Mouse (Mus musculus): ENCODE results near the gene D130043K22Rik. TPM values are rescaled to one million over a fixed set of nuclear protein-coding genes. Genes with fewer than 3 reads are reported as not detected.

D130043K22Rik gene
- polyA plus RNA-seq, 1 experiment from 2014 or later = 0.13 TPM

- Histone ChIP-seq H3K4me2 (no peak overlapping the region), H3K4me1 (replicated peaks) (no peaks in the 10 kb centered on the region; the same call in 1 of the 2 replicates), H3K4me3 (replicated peaks) (no peak overlapping the region), H3K9ac (no peak overlapping the region), H3K27me3 (no peaks in the 10 kb centered on the region), H3K36me3 (replicated peaks) (no peaks in the 10 kb centered on the region), H3K27ac (replicated peaks) (no peak overlapping the region), H3K9me3 (replicated peaks) (no peaks in the 10 kb centered on the region)
- WGBS (ENCODE audit: insufficient replicate concordance) = 58% methylated on average over 9 of the region's 9 CpGs
- no peak for ATAC-seq (ENCODE audit: insufficient read depth)
Observed at GRCm38 (mm10) chr13:24866430-24867402, 21.8 kb downstream of the D130043K22Rik start.

GRCm38 (mm10) chr13:24867789-24868188 is 22.9 kb downstream of the D130043K22Rik start:
- WGBS (ENCODE audit: insufficient replicate concordance) = 76% methylated on average over 10 of the region's 10 CpGs
- Histone ChIP-seq H3K4me1 (replicated peaks) (no peaks in the 10 kb centered on the region; the same call in 1 of the 2 replicates), H3K4me3 (replicated peaks) (no peak overlapping the region), H3K9me3 (replicated peaks) (no peaks in the 10 kb centered on the region), H3K27me3 (no peaks in the 10 kb centered on the region), H3K9ac (no peak overlapping the region), H3K27ac (replicated peaks) (no peak overlapping the region), H3K36me3 (replicated peaks) (no peaks in the 10 kb centered on the region), H3K4me2 (no peak overlapping the region)
- no peak for ATAC-seq (ENCODE audit: insufficient read depth)

- Histone ChIP-seq H3K27ac (replicated peaks) (no peak overlapping the region), H3K27me3 (no peaks in the 10 kb centered on the region), H3K4me3 (replicated peaks) (no peak overlapping the region), H3K36me3 (replicated peaks) (no peaks in the 10 kb centered on the region), H3K4me2 (no peak overlapping the region), H3K9me3 (replicated peaks) (no peaks in the 10 kb centered on the region), H3K9ac (no peak overlapping the region), H3K4me1 (replicated peaks) (no peaks in the 10 kb centered on the region; the same call in 1 of the 2 replicates)
- ATAC-seq (ENCODE audit: insufficient read depth) = no peak
- WGBS (ENCODE audit: insufficient replicate concordance) = 65% methylated on average over 7 of the region's 7 CpGs
Observed at GRCm38 (mm10) chr13:24868233-24868632, 23.3 kb downstream of the D130043K22Rik start.

- Histone ChIP-seq H3K9me3 (replicated peaks) (no peaks in the 10 kb centered on the region), H3K27me3 (no peaks in the 10 kb centered on the region), H3K9ac (peak overlapping the region; percentile 11; the same call in 1 of the 2 replicates), H3K4me1 (replicated peaks) (0 out of 2 replicates have a peak, but pooled peaks cover 3% of the 10 kb centered on the region), H3K27ac (replicated peaks) (no peak overlapping the region), H3K4me3 (replicated peaks) (no peak overlapping the region), H3K4me2 (no peak overlapping the region), H3K36me3 (replicated peaks) (no peaks in the 10 kb centered on the region)
- ATAC-seq (ENCODE audit: insufficient read depth) = peak; percentile 56; the same call in 1 of the 2 replicates
- WGBS (ENCODE audit: insufficient replicate concordance) = 69% methylated on average over 15 of the region's 15 CpGs
Observed at GRCm38 (mm10) chr13:24879359-24880040, 34.6 kb downstream of the D130043K22Rik start.

GRCm38 (mm10) chr13:24880208-24880607 is 35.3 kb downstream of the D130043K22Rik start:
- H3K4me1 ChIP-seq (replicated peaks) = 0 out of 2 replicates have a peak, but pooled peaks cover 3% of the 10 kb centered on the region
- no peak overlapping the region for H3K4me3 ChIP-seq (replicated peaks)
- H3K4me2 ChIP-seq = no peak overlapping the region
- 64% methylated on average over 6 of the region's 6 CpGs for WGBS (ENCODE audit: insufficient replicate concordance)
- no peaks in the 10 kb centered on the region for H3K9me3 ChIP-seq (replicated peaks)
- no peak overlapping the region for H3K9ac ChIP-seq
- no peak overlapping the region for H3K27ac ChIP-seq (replicated peaks)
- no peak; the same call in 1 of the 2 replicates for ATAC-seq (ENCODE audit: insufficient read depth)
- H3K36me3 ChIP-seq (replicated peaks) = no peaks in the 10 kb centered on the region
- no peaks in the 10 kb centered on the region for H3K27me3 ChIP-seq

- no peak overlapping the region for H3K4me3 ChIP-seq (replicated peaks)
- no peak for ATAC-seq (ENCODE audit: insufficient read depth)
- H3K9ac ChIP-seq = no peak overlapping the region
- no peaks in the 10 kb centered on the region for H3K9me3 ChIP-seq (replicated peaks)
- H3K4me1 ChIP-seq (replicated peaks) = 0 out of 2 replicates have a peak, but pooled peaks cover 3% of the 10 kb centered on the region
- H3K27ac ChIP-seq (replicated peaks) = no peak overlapping the region
- no peak overlapping the region for H3K4me2 ChIP-seq
- H3K27me3 ChIP-seq = no peaks in the 10 kb centered on the region
- no peaks in the 10 kb centered on the region for H3K36me3 ChIP-seq (replicated peaks)
- WGBS (ENCODE audit: insufficient replicate concordance) = 66% methylated on average over 5 of the region's 5 CpGs
Observed at GRCm38 (mm10) chr13:24880704-24881103, 35.8 kb downstream of the D130043K22Rik start.

GRCm38 (mm10) chr13:24882411-24882810 is 37.5 kb downstream of the D130043K22Rik start:
- Histone ChIP-seq H3K27ac (replicated peaks) (no peak overlapping the region), H3K9ac (no peak overlapping the region), H3K9me3 (replicated peaks) (no peaks in the 10 kb centered on the region), H3K27me3 (no peaks in the 10 kb centered on the region), H3K4me1 (replicated peaks) (0 out of 2 replicates have a peak, but pooled peaks cover 3% of the 10 kb centered on the region), H3K4me2 (no peak overlapping the region), H3K36me3 (replicated peaks) (no peaks in the 10 kb centered on the region), H3K4me3 (replicated peaks) (no peak overlapping the region)
- no peak for ATAC-seq (ENCODE audit: insufficient read depth)
- 77% methylated on average over 6 of the region's 6 CpGs for WGBS (ENCODE audit: insufficient replicate concordance)

- Histone ChIP-seq H3K4me2 (no peak overlapping the region), H3K9me3 (replicated peaks) (no peaks in the 10 kb centered on the region), H3K4me3 (replicated peaks) (no peak overlapping the region), H3K27me3 (no peaks in the 10 kb centered on the region), H3K36me3 (replicated peaks) (no peaks in the 10 kb centered on the region), H3K4me1 (replicated peaks) (no peaks in the 10 kb centered on the region), H3K9ac (no peak overlapping the region), H3K27ac (replicated peaks) (no peak overlapping the region)
- peak; percentile 22; the same call in 1 of the 2 replicates for ATAC-seq (ENCODE audit: insufficient read depth)
- WGBS (ENCODE audit: insufficient replicate concordance) = 51% methylated on average over 1 of the region's 1 CpGs
Observed at GRCm38 (mm10) chr13:24889554-24889953, 44.6 kb downstream of the D130043K22Rik start.

- Histone ChIP-seq H3K4me1 (replicated peaks) (no peaks in the 10 kb centered on the region), H3K4me3 (replicated peaks) (no peak overlapping the region), H3K9ac (no peak overlapping the region), H3K9me3 (replicated peaks) (no peaks in the 10 kb centered on the region), H3K36me3 (replicated peaks) (no peaks in the 10 kb centered on the region), H3K4me2 (no peak overlapping the region), H3K27ac (replicated peaks) (no peak overlapping the region), H3K27me3 (no peaks in the 10 kb centered on the region)
- 56% methylated on average over 3 of the region's 3 CpGs for WGBS (ENCODE audit: insufficient replicate concordance)
- ATAC-seq (ENCODE audit: insufficient read depth) = no peak
Observed at GRCm38 (mm10) chr13:24892516-24892915, 47.6 kb downstream of the D130043K22Rik start.

GRCm38 (mm10) chr13:24893880-24894279 is 48.9 kb downstream of the D130043K22Rik start:
- Histone ChIP-seq H3K27me3 (no peaks in the 10 kb centered on the region), H3K9me3 (replicated peaks) (no peaks in the 10 kb centered on the region), H3K4me2 (no peak overlapping the region), H3K4me1 (replicated peaks) (no peaks in the 10 kb centered on the region), H3K9ac (no peak overlapping the region), H3K4me3 (replicated peaks) (no peak overlapping the region), H3K36me3 (replicated peaks) (no peaks in the 10 kb centered on the region), H3K27ac (replicated peaks) (no peak overlapping the region)
- 48% methylated on average over 2 of the region's 2 CpGs for WGBS (ENCODE audit: insufficient replicate concordance)
- ATAC-seq (ENCODE audit: insufficient read depth) = no peak

- ATAC-seq (ENCODE audit: insufficient read depth) = no peak
- no peak overlapping the region for H3K9ac ChIP-seq
- no peaks in the 10 kb centered on the region for H3K36me3 ChIP-seq (replicated peaks)
- no peaks in the 10 kb centered on the region for H3K9me3 ChIP-seq (replicated peaks)
- no peak overlapping the region for H3K27ac ChIP-seq (replicated peaks)
- H3K27me3 ChIP-seq = no peaks in the 10 kb centered on the region
- no peak overlapping the region for H3K4me2 ChIP-seq
- H3K4me3 ChIP-seq (replicated peaks) = no peak overlapping the region
- H3K4me1 ChIP-seq (replicated peaks) = no peaks in the 10 kb centered on the region
- 66% methylated on average over 2 of the region's 2 CpGs for WGBS (ENCODE audit: insufficient replicate concordance)
Observed at GRCm38 (mm10) chr13:24901916-24902315, 57.0 kb downstream of the D130043K22Rik start.
